Mouse (Mus musculus) liver, embryonic 14.5 days (tissue): ENCODE results near the gene Clic3.

Experiments used
- CTCF ChIP-seq: IDR thresholded peaks from 2 replicates; pipeline ENCODE4 v1.5.1; 2016; ENCODE audit warnings: antibody characterized with exemption, low read depth, control low read depth
- EP300 ChIP-seq: IDR thresholded peaks from 2 replicates; pipeline ENCODE4 v1.6.1; 2016; ENCODE audit warnings: antibody characterized with exemption, low read depth

DNA sequence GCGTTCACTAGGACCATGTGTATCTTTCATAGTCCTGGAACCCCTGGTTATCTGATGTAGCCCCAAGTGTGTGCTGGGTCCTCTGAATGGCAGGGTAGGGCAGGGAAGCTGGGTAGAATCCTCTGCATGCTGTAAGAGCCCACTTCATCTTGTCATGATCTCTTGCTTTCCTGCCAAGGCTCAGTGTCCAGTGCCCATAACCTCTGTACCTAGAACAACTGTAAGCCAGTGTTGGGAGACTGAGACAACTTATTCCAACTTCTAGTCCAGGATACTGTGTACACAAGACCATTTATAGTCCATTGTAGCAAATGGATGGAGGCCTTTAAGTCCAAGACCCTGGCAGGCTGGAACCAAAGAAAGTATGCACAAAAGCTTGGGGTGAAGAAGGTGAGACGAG is 8.6 kb downstream of the Clic3 start:
- TF ChIP-seq CTCF (no peak), EP300 (no peak)
